Mouse (Mus musculus) embryonic facial prominence, embryonic 10.5 days (tissue): Measurements from ENCODE around the gene Rnf216. TPM values are rescaled to one million over a fixed set of nuclear protein-coding genes. Genes with fewer than 3 reads are reported as not detected.

Experiments used
- DNase-seq: peaks from one replicate; pipeline ENCODE4 v3.0.0-alpha.2; 2017; ENCODE audit warnings: low spot score
- H3K27ac ChIP-seq: fragments of 300-500 bp; sonication (generic); replicated peaks from 2 replicates; pipeline ENCODE4 v1.5.1; 2016; ENCODE audit warnings: mild to moderate bottlenecking
- H3K27me3 ChIP-seq: fragments of 300-500 bp; sonication (generic); replicated peaks from 2 replicates; pipeline ENCODE4 v1.6.1; 2016; ENCODE audit warnings: low read depth, mild to moderate bottlenecking; ENCODE audit not compliant: poor library complexity, severe bottlenecking
- H3K36me3 ChIP-seq: fragments of 300-500 bp; sonication (generic); replicated peaks from 2 replicates; pipeline ENCODE4 v1.6.1; 2016; ENCODE audit warnings: mild to moderate bottlenecking, moderate library complexity
- H3K4me1 ChIP-seq: fragments of 300-500 bp; sonication (generic); 2 replicates; pipeline ENCODE4 v1.6.1; 2016
- H3K4me3 ChIP-seq: fragments of 300-500 bp; sonication (generic); 2 replicates; pipeline ENCODE4 v1.5.1; 2016; ENCODE audit warnings: mild to moderate bottlenecking, moderate library complexity
- H3K9me3 ChIP-seq: fragments of 300-500 bp; sonication (generic); 2 replicates; pipeline ENCODE4 v1.6.1; 2016; ENCODE audit warnings: mild to moderate bottlenecking
- WGBS: fragments of 180-500 bp; shearing (Covaris S2); methylation state at CpG from one replicate; pipeline ENCODE4 v1.1.7; 2016; 5-methylcytosine and 5-hydroxymethylcytosine counted together
- polyA plus RNA-seq: library from polyadenylated mRNA; unstranded; fragments of >200 nt; fragmentation: Nextera tagmentation; extraction: Ambion mirVana; gene quantifications from 2 replicates; pipeline ENCODE4 v1.2.1, GENCODE M21; 2016

The Rnf216 gene
- polyA plus RNA-seq, 1 experiment from 2014 or later = 50.5 TPM

DNA sequence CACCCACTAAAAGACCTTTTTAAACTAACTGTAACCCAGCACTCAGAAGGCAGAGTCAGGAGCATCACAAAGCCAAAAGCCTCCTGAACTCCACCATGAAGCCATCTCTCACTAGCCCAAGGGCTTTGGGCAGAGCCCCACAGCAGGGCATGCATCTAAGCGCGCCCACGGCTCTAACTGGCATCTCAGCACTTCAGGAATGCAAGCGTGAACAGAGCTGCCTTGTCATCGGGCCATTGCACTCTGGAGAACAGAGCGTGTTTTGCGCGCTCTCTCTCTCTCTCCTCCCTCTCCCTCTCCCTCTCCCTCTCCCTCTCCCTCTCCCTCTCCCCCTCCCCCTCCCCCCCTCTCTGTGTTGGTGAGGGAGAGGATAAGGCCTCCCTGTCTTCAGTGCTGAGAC lies 129.6 kb downstream of the Rnf216 start:
- Histone ChIP-seq H3K4me1 (peaks cover 3% of the 10 kb centered on the region; the same call in 1 of the 2 replicates), H3K9me3 (peaks cover 3% of the 10 kb centered on the region; the same call in 1 of the 2 replicates), H3K27me3 (no peaks in the 10 kb centered on the region), H3K36me3 (no peaks in the 10 kb centered on the region), H3K4me3 (no peak overlapping the region), H3K27ac (no peak overlapping the region)
- WGBS = 71% methylated on average over 8 of the region's 8 CpGs
- no peak for DNase-seq

DNA sequence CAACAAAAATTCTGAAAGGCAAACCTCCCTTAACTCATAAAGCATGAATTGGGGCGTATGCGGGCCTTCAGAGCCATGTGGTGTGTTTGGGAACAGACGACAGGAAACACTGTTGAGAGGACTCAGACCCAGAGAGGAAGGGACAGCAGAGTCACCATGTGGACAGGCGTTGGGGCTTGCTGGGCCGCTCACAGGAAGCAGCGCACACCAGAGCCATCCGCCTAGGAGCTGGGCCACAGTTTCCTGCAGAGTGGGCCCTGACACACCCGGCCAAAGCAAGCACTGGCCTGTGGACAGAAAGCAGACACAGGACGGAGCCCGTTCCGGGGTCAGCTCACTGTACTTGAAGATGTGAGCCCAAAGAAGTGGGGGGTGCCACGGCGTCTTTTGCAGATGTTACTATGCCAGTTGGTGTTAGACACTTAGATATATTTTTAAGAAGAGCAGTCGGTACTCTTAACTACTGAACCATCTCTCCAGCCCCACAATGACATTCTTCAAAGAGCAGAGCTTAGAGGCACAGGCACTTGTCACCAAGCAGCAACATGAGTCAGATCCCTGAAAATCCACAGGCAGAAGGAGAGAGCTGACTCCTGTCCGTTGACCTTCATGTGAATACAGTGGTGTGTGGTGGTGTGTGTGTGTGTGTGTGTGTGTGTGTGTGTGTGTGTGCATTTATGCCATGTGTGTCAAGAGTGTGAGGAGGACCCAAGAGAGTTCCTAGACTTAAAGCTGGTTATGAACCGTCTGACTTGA lies 130.6 kb downstream of the Rnf216 start:
- Histone ChIP-seq H3K4me3 (no peak overlapping the region), H3K27me3 (no peaks in the 10 kb centered on the region), H3K36me3 (no peaks in the 10 kb centered on the region), H3K9me3 (peaks cover 1% of the 10 kb centered on the region; the same call in 1 of the 2 replicates), H3K4me1 (peaks cover 10% of the 10 kb centered on the region), H3K27ac (peak overlapping the region; percentile 72)
- DNase-seq = no peak
- 81% methylated on average over 16 of the region's 16 CpGs for WGBS

DNA sequence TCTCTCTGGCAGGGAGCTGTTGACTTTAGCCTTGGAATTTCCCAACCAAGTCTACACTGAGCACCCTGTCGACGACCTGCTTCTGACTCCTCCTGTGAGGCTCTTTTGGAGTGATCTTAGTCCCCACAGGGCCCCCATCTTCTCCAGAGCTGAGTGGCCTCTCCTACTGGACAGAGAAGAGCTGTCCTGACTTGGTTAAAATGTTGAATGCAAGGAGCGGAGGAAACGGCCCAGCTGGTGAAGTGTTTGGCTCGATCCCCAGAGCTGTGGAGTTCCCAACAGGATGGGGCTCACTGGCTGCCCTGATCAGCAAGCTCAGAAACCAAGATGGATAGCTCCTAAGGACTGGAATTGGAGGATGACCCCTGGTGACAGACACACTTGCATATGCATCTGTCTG lies 136.3 kb downstream of the Rnf216 start:
- DNase-seq = no peak
- Histone ChIP-seq H3K27ac (no peak overlapping the region), H3K4me3 (no peak overlapping the region), H3K36me3 (peaks cover 34% of the 10 kb centered on the region), H3K27me3 (no peaks in the 10 kb centered on the region), H3K4me1 (peaks cover 28% of the 10 kb centered on the region), H3K9me3 (no peaks in the 10 kb centered on the region)
- 77% methylated on average over 5 of the region's 5 CpGs for WGBS

DNA sequence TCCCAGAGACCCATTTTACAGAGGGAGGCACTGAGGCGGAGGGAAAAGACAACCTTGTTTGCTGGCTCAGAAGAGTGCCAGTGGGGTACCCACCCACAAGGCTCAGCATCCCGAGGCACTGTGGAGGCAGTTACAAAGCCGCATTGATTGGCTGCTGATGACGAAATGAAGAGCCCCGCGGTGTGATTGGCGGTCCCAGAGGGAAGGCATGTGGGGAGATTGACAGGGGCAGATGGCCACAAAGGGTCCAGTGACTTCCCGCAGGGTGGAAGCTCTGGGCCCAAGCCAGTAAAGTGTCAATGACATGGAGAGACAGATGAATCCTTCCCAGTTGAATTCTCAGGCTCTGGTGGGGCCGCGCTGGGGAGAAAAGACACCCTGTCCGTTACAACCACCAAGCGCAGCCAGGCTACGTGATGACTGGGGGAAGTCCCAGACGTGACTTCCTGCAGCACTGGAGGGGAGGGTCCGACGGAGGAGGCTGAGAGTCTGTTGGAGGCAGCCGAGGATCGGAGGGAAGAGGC lies 138.1 kb downstream of the Rnf216 start:
- H3K4me1 ChIP-seq = peaks cover 28% of the 10 kb centered on the region
- peaks cover 53% of the 10 kb centered on the region for H3K36me3 ChIP-seq
- DNase-seq = peak; percentile 70
- H3K4me3 ChIP-seq = no peak overlapping the region
- peak overlapping the region; percentile 73 for H3K27ac ChIP-seq
- 22% methylated on average over 18 of the region's 18 CpGs for WGBS
- H3K9me3 ChIP-seq = peaks cover 9% of the 10 kb centered on the region
- H3K27me3 ChIP-seq = no peaks in the 10 kb centered on the region

DNA sequence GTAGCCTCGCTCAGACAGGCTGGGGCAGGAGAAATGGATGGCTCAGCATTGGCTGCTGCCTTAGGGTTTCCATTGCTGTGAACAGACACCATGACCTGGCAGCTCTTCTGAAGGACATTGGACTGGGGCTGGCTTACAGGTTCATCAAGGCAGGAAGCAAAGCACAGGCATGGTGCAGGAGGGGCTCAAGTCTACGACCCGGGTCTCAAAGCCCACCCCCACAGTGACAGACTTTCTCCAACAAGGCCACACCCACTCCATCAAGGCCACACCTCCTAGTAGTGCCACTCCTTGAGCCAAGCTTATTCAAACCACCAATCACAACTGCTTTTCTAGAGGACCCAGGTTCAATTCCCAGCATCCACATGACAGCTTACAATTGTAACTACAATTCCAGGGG lies 138.8 kb downstream of the Rnf216 start:
- H3K27me3 ChIP-seq = no peaks in the 10 kb centered on the region
- H3K4me1 ChIP-seq = peaks cover 28% of the 10 kb centered on the region
- H3K36me3 ChIP-seq = peaks cover 60% of the 10 kb centered on the region
- DNase-seq = peak; percentile 41
- 60% methylated on average over 3 of the region's 3 CpGs for WGBS
- no peak overlapping the region for H3K4me3 ChIP-seq
- no peak overlapping the region for H3K27ac ChIP-seq
- peaks cover 14% of the 10 kb centered on the region for H3K9me3 ChIP-seq

DNA sequence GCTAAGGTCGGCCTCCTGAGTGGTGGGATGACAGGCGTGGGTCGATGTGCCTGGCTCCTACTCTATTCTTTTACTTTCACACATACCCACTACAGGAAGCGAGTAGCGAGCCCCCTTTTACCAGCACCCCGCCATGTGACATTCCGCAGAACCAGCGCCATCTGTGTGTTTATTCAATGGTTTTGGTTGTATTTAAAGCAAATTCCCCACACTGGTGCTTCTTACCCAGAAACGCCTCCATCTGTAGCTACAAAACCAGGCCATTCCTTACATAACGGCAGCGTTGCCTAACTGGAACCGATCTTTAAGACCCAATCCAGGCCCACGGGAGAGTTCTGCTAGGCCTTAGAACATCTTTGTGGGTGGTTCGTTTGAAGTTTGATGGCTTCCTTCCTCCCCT lies 144.4 kb downstream of the Rnf216 start:
- H3K9me3 ChIP-seq = peaks cover 14% of the 10 kb centered on the region
- no peak overlapping the region for H3K4me3 ChIP-seq
- no peaks in the 10 kb centered on the region for H3K27me3 ChIP-seq
- H3K4me1 ChIP-seq = peaks cover 29% of the 10 kb centered on the region
- peaks cover 100% of the 10 kb centered on the region for H3K36me3 ChIP-seq
- H3K27ac ChIP-seq = no peak overlapping the region
- no peak for DNase-seq
- 95% methylated on average over 14 of the region's 14 CpGs for WGBS

DNA sequence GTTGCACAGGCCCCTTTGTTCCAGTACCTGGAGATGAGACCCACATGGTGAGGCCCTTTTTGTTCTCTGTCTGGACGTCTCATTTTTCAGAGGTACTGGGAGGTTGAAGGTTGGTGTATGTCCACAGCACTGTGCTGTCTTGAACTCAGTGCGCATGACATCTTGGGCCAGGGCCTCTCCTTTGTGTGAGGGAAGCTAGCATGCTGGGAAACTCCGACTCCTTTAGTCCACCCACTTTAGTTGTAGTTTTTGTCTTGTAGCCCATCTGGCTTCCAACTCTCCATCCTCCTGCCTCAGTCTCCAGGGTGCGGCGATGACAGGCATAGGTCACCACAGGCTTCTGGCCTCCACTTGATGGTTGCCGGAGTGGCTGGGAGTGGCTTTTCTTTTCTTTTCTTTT lies 148.1 kb downstream of the Rnf216 start:
- Histone ChIP-seq H3K27me3 (no peaks in the 10 kb centered on the region), H3K36me3 (peaks cover 77% of the 10 kb centered on the region), H3K4me1 (peaks cover 43% of the 10 kb centered on the region), H3K4me3 (peak overlapping the region; percentile 78), H3K27ac (peak overlapping the region; percentile 99), H3K9me3 (peaks cover 5% of the 10 kb centered on the region; the same call in 1 of the 2 replicates)
- no peak for DNase-seq
- WGBS = 84% methylated on average over 6 of the region's 6 CpGs

DNA sequence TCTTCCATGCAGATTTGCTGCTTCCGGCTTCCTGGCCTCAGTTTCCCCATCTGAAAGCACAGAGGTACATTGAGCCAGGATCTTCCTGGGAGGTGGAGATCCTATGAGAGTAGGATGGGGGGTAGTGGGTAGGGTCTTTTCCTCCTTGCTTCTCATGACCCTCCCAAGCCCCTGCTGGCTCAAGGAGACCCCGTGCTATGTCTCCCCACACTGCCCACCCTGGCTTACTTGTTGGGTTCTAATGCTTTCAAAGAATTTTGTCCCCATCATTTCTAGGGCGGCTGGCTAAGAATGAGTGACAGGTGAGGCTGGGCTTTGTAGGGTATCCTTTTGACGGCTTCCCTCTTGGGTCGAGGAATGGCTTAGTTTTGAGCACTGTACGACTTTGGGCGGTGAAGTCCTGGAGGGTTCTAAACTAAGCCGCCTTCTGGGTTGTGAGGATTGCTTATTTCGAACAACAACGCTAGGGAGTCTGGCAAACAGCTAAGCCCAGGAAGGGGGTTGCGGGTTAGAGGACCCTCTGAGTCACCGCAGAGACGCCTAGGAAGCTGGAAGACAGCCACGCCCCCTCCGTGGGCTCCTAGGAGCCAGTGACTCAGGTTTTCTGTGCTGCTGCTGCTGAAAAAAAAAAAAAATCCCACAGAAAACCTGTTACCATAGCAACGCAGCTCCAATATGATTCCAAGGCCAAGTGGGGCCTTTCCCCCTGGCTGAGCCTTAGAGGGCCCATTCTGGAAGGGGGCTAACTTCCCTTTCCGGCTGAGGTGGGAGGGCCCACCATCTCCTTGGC lies 148.9 kb downstream of the Rnf216 start:
- H3K27me3 ChIP-seq = peaks cover 6% of the 10 kb centered on the region; the same call in 1 of the 2 replicates
- H3K36me3 ChIP-seq = peaks cover 70% of the 10 kb centered on the region
- peaks cover 50% of the 10 kb centered on the region for H3K4me1 ChIP-seq
- H3K4me3 ChIP-seq = peak overlapping the region; percentile 78
- peak overlapping the region; percentile 99 for H3K27ac ChIP-seq
- WGBS = 68% methylated on average over 17 of the region's 17 CpGs
- DNase-seq = peak; percentile 40
- H3K9me3 ChIP-seq = no peaks in the 10 kb centered on the region

DNA sequence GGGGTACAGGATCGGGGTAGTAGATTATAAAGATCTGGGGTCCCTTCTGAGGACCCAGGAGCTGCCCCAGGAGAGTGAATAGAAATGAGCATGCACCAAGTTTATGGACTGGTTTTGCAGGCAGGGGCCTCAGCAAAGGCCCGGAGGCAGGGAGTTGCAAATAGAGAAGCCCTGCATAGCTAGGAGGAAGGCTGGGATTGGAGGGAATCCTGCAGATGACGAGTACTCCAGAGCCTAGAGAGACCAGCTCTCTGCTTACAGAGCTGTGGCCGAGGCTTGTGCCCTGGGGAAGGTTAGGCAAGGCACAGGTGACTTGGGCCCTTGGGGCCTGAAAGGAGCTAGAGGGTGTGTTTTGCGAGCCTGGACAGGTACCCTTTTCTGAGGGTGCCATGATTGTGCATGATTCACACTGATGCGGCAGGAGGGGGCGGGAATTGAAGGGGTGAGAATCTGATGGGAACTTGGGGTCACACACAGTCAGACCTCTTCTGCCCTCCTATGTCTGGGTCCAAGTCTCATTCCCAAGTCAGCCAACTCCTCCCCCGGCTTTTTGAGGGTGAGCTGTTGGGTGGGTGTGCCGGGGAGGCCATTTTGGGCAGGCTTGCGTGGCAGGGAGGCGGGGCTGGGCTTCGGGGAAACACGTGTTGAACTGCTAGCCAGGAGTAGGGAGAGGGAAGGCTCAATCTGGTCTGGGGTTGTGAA lies 149.6 kb downstream of the Rnf216 start:
- peak overlapping the region; percentile 78 for H3K4me3 ChIP-seq
- peaks cover 13% of the 10 kb centered on the region for H3K27me3 ChIP-seq
- H3K27ac ChIP-seq = peak overlapping the region; percentile 99
- peak; percentile 80 for DNase-seq
- H3K4me1 ChIP-seq = peaks cover 52% of the 10 kb centered on the region
- H3K36me3 ChIP-seq = peaks cover 62% of the 10 kb centered on the region
- 14% methylated on average over 13 of the region's 13 CpGs for WGBS
- H3K9me3 ChIP-seq = no peaks in the 10 kb centered on the region

DNA sequence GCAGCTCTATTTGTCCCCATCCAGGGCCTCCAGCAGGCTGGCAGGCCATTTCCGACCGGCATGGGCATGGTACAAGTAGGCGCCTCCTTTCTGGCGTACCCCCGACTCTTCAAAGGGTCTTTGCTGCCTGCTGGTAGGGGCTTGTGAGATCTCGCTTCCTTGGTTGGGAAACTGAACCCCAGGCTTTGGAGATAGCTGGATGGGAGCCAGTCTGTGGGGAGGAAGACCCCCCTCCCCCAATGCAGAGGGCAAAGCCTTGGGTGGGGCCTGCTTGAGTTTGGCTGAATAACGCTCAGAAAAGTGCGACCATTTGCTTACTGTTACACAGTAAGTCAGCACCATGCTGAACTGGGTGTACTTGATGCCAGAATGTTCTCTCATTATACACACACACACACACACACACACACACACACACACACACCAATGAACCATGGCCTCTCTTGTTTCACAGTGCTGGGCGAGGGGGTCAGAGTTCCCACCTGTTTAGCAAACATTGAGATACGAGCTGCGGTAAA lies 150.3 kb downstream of the Rnf216 start:
- Histone ChIP-seq H3K9me3 (no peaks in the 10 kb centered on the region), H3K36me3 (peaks cover 56% of the 10 kb centered on the region), H3K27ac (peak overlapping the region; percentile 99), H3K27me3 (peaks cover 17% of the 10 kb centered on the region), H3K4me1 (peaks cover 52% of the 10 kb centered on the region), H3K4me3 (peak overlapping the region; percentile 78)
- no peak for DNase-seq
- 2% methylated on average over 11 of the region's 11 CpGs for WGBS

DNA sequence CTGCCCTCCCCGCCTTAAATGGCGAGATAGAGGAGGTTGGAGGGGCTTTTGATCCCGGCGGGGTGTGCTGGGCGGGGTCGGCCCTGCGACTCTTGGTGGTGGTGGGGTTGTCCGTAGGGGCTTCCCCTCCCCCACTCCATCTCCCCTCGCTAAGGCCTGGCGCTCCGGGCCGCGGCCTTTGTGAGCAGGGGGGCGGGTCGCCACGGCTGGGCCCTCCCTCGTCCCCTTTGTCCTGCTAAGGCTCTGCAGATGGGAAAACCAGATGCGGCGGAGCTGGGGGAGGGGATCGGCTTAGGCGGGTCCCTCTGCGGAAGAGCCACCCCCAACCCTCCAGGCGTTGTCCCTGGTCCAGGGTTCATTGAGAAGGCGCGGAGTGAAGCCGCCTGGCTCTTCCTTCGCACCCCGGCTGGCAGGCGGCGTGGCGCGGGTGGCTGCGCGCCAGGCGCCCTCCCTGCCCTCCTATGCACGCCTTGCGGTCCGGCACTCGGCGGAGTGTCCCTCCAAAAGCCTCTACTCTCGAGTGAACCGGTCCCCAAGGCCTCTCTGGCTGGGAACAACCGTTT lies 150.8 kb downstream of the Rnf216 start:
- Histone ChIP-seq H3K4me3 (peak overlapping the region; percentile 78), H3K9me3 (no peaks in the 10 kb centered on the region), H3K4me1 (peaks cover 52% of the 10 kb centered on the region), H3K36me3 (peaks cover 50% of the 10 kb centered on the region), H3K27ac (peak overlapping the region; percentile 99), H3K27me3 (peaks cover 17% of the 10 kb centered on the region)
- peak; percentile 96 for DNase-seq
- under 1% methylated on average over 43 of the region's 43 CpGs for WGBS
